Mouse (Mus musculus) right cerebral cortex, postnatal 4 days (tissue): ENCODE results near the gene Alk.

ENCODE experiments used
- DNase-seq: peaks from one replicate; pipeline ENCODE4 v3.0.0-alpha.2; 2022

The Alk gene

GRCm38 (mm10) chr17:71955011-71955410 is 649.4 kb downstream of the Alk start:
- DNase-seq: no peak

- no peak for DNase-seq
Measured at GRCm38 (mm10) chr17:71954217-71954844, 650.1 kb downstream of the Alk start.

GRCm38 (mm10) chr17:71950968-71951367 is 653.5 kb downstream of the Alk start:
- no peak for DNase-seq

- DNase-seq: no peak
Measured at GRCm38 (mm10) chr17:71948687-71949086, 655.7 kb downstream of the Alk start.

- DNase-seq: no peak
Measured at GRCm38 (mm10) chr17:71947452-71947851, 657.0 kb downstream of the Alk start.

- no peak for DNase-seq
Measured at GRCm38 (mm10) chr17:71944020-71944419, 660.4 kb downstream of the Alk start.

GRCm38 (mm10) chr17:71942052-71942451 is 662.4 kb downstream of the Alk start:
- no peak for DNase-seq

GRCm38 (mm10) chr17:71941436-71941835 is 663.0 kb downstream of the Alk start:
- no peak for DNase-seq

- DNase-seq: no peak
Measured at GRCm38 (mm10) chr17:71936681-71937080, 667.7 kb downstream of the Alk start.

- DNase-seq: no peak
Measured at GRCm38 (mm10) chr17:71935837-71936236, 668.6 kb downstream of the Alk start.

GRCm38 (mm10) chr17:71935336-71935735 is 669.1 kb downstream of the Alk start:
- DNase-seq: no peak

- no peak for DNase-seq
Measured at GRCm38 (mm10) chr17:71914941-71915340, 689.5 kb downstream of the Alk start.

- peak; percentile 31 for DNase-seq
Measured at GRCm38 (mm10) chr17:71914541-71914940, 689.9 kb downstream of the Alk start.

GRCm38 (mm10) chr17:71913188-71913587 is 691.2 kb downstream of the Alk start:
- DNase-seq: no peak

- DNase-seq: no peak
Measured at GRCm38 (mm10) chr17:71909107-71909506, 695.3 kb downstream of the Alk start.

GRCm38 (mm10) chr17:71881369-71881768 is 723.1 kb downstream of the Alk start:
- no peak for DNase-seq

- DNase-seq: no peak
Measured at GRCm38 (mm10) chr17:71875492-71875891, 728.9 kb downstream of the Alk start.

GRCm38 (mm10) chr17:71874795-71875194 is 729.6 kb downstream of the Alk start:
- DNase-seq: no peak

GRCm38 (mm10) chr17:71874077-71874476 is 730.4 kb downstream of the Alk start:
- peak; percentile 45 for DNase-seq

- no peak for DNase-seq
Measured at GRCm38 (mm10) chr17:71872976-71873375, 731.5 kb downstream of the Alk start.

- no peak for DNase-seq
Measured at GRCm38 (mm10) chr17:71871981-71872380, 732.4 kb downstream of the Alk start.

- no peak for DNase-seq
Measured at GRCm38 (mm10) chr17:71870641-71871040, 733.8 kb downstream of the Alk start.

GRCm38 (mm10) chr17:71870232-71870621 is 734.2 kb downstream of the Alk start:
- DNase-seq: no peak

GRCm38 (mm10) chr17:71869372-71870231 is 734.8 kb downstream of the Alk start:
- DNase-seq: peak; percentile 46
